Mouse (Mus musculus) adrenal gland, adult 2 months (tissue): ENCODE measurements around the gene Eva1c. TPM values are rescaled to one million over a fixed set of nuclear protein-coding genes. Genes with fewer than 3 reads are reported as not detected.
"Not testable (repeated sequence)": the region's sequence is repeated elsewhere in the genome, so short reads cannot be mapped to it uniquely, and the experiment has no call there.

Experiments
- DNase-seq: peaks from one replicate; pipeline ENCODE4 v3.0.0; 2021
- polyA plus RNA-seq: library from polyadenylated mRNA; depleted of rRNA; stranded (reverse); fragments of >200 nt; gene quantifications from 2 replicates; pipeline ENCODE4 v1.2.3, GENCODE M21; 2012
- total RNA-seq, 2 experiments: library from RNA; stranded (reverse); gene quantifications; 2 replicates each; pipeline ENCODE4 v1.2.3; 2021

Eva1c gene
- total and polyA plus RNA-seq, 3 experiments = 4.4 to 7.6 (median 4.8) TPM

DNA sequence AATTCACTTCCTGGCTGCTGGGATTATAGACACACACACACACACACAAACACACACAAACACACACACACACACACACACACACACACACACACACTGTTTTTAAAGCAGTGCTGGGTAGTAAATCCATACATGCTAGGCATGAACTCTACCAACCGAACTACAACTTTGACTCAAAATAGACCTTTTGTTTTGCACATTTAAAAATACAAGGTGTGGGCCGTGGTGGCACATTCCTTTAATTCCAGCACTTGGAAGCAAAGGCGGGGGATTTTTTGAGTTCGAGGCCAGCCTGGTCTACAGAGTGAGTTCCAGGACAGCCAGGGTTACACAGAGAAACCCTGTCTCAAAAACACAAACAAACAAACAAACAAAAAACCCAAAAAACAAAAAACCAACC, 2.5 kb upstream of the Eva1c start:
- DNase-seq = not testable (repeated sequence)

GRCm38 (mm10) chr16:90826041-90826440, 478 bp upstream of the Eva1c start:
- DNase-seq = no peak

DNA sequence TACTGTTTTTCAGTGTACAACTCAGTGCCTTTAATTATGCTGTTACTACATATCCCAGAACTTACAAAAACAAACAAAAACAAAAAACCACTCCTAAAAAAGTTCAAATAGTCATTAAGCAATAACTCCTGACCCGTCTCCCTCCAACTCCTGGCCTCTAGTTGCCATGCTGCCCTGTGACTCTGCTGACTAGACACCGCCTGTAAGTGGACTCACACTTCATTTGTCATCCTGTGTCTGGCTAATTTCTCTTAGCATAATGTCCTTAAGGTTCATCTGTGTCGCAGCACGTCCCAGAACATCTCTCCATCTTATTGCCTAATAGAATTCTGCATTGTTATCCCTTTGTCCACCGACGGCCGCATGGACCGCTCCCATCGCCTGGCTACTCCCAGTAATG, 979 bp downstream of the Eva1c start:
- DNase-seq = no peak

DNA sequence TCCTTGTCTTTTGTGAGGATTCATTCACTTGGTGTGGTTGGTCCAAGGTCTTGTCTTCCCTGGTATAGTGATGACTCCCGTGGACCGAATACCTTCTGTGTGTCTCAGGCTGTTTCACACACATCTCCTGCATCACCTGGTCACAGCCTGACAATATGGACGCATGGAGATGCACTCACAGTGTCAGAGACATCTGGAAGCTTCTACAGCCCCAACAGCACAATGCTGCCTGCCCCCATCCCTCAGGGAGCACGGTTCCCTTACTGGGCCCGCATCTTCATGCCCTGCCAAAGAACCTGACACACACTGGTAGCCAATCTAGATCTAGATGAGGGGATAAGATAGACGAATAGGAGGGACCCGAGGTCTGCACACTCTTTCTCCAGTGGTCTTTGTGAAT, 2.6 kb downstream of the Eva1c start:
- DNase-seq = no peak

- peak; percentile 95 for DNase-seq
These were observed 3.6 kb downstream of the Eva1c start for GRCm38 (mm10) chr16:90829894-90830685.

DNA sequence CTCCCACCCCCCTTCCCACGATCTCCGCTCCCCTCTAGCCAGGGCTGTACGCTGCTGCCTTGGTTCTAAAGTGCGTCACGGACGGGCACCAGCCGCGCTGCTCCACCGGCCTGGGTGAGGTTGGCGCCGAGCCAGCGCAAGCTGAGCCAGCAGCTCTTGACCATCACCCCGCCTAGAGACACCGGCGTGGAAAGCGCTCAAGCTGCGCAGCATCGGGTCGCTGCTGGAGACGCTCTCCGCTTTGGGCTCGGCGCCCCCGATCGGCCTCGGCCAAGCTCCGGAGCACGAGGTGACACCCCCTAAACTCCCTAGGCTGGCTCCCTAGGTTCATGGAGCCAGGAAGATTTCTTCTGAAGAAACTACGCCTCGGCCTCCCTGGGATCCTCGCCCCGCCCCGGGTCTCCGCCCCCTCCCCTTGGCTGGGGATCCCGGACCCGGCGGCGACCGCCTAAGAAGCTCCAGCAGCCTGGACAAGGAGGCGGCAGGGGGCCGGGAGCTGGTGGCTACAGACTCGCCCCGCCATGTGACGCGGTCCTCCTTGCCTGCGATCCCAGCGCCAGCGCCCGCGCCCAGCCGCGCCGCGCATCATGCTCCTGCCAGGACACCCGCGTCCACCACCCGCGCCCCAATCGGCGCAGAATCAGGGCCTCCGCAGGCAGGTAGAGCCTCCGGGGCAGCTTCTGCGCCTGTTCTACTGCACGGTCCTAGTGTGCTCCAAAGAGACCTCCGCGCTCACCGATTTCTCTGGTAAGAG, 4.3 kb downstream of the Eva1c start:
- peak; percentile 93 for DNase-seq

DNA sequence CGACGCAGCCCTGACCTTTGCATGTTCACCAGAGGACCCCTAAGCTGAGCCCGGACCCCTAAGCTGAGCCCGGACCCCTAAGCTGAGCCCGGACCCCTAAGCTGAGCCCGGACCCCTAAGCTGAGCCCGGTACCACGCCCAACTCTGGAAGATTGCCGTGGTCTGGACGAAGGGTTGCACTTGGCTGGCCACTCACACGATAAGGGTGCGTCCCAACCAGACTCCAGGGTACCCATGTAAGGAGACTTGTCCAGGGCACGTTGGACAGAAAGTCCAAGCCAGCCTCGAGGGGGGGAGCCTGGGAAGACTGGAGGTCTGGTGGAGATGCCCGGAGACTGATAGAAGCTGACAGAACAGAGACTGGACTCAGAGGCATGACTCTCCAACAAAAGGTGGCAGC, 5.2 kb downstream of the Eva1c start:
- no peak for DNase-seq

- no peak for DNase-seq
These were observed 6.0 kb downstream of the Eva1c start for GRCm38 (mm10) chr16:90832495-90832894.

- DNase-seq = no peak
These were observed 6.7 kb downstream of the Eva1c start for GRCm38 (mm10) chr16:90833041-90833791.

DNA sequence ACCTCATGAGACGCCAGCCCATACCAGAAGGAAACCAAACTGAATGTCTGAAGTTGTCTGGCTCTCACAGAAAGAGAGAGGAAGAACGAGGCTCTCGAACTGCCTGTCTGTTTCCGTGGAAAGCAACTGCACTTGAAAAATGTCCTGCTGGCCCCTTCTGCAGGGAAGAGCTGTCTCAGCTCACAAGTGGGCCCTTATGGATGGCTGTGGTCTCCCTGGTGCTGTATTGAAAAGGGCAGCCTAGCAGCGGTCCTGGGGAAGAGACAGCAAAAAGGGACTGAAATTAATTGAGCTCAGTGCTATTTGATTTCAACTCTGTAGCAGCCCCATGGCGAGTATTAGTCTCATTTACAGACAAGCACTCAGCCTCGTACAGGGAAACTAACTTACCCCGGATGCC, 10.9 kb downstream of the Eva1c start:
- DNase-seq = no peak

DNA sequence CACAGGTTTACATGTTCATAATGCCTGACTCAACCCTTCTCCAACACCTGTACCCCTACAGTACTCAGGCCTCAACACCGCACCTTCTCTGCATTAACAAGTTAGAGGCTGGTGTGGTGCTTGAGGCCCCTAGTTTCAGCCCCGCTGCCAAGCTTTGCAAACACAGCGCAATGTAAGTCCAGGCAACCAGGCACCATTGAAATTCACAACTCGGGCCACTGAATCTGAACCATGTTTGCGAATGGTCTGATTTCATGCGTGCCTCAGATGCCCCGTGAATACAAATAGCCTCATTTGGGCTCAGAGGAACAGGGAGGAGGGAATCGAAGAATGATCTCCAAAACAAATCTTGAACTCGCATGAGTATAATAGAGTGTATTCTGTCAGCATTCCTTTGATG, 15.6 kb downstream of the Eva1c start:
- no peak for DNase-seq

GRCm38 (mm10) chr16:90845038-90845437, 18.5 kb downstream of the Eva1c start:
- no peak for DNase-seq

DNA sequence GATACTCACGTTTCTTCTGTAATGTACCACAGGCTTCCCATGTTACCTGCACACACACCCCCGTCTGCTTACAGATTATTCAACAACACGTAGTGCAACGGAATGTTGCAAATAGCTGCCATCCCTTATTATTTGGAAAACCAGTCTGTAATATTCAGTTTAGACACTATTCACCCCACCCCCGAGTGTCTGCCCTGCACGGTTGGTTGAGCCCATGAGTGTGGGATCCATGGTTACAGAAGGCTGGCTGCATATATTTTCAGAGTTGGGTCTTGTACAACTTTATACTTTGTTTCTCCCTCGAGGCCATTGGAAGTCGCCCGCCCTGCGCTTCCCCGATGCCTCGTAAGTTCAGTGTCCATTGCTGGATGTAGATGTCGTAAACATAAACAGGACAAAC, 19.1 kb downstream of the Eva1c start:
- no peak for DNase-seq

GRCm38 (mm10) chr16:90848697-90849096, 22.2 kb downstream of the Eva1c start:
- DNase-seq = no peak

DNA sequence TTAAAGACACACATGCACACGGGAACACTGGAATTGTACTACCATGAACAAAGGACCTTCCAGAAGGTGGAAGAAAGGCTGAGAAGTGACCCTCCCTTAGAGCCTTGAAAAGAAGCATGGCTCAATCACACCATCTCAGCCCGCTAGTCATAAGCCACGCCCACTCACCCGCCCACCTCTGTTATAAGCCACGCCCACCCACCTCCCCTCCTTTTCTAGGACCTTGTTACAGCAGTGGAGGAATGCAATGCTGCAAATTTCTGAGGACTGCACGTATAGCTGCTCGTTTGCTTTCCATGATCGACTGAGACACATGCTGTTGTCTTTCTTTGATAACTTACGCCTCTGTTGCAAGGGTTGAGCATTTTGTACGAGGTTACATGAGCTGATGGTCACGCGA, 22.7 kb downstream of the Eva1c start:
- DNase-seq = no peak

- DNase-seq = no peak
These were observed 24.4 kb downstream of the Eva1c start for GRCm38 (mm10) chr16:90850881-90851280.

GRCm38 (mm10) chr16:90851621-90852334, 25.3 kb downstream of the Eva1c start:
- no peak for DNase-seq

GRCm38 (mm10) chr16:90856552-90857200, 30.2 kb downstream of the Eva1c start:
- DNase-seq = peak; percentile 19

GRCm38 (mm10) chr16:90858206-90858605, 31.7 kb downstream of the Eva1c start:
- no peak for DNase-seq

DNA sequence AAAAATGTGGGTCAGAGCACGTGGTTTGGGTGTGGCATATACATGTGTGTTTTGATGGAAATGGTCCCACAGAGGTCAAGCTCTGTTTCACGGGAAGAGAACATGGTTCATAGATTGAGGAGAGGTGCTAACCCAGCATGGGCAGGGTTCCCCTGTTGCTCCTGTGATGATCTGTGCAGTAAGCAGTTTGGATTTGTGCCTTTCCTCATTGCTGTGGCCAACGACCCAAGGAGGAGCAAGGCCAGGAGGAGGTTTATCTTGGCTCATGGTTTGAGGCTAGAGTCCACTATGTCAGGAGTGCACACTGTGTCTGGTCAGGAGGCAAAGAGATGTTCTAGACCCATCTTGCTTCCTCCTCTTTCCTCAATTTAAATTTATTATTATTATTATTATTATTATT, 36.5 kb downstream of the Eva1c start:
- no peak for DNase-seq

GRCm38 (mm10) chr16:90863468-90864046, 37.0 kb downstream of the Eva1c start:
- DNase-seq = no peak
